Mouse (Mus musculus) embryonic fibroblast, embryonic 13.5 days (primary cell): ENCODE measurements at regions not wholly inside any gene's neighbourhood (a gene's known extent, or its start where the extent isn't known, plus 50 kb on each side); places are given as distances from the start of the nearest gene placed in this dataset.

Source experiments
- CTCF ChIP-seq: IDR thresholded peaks from 2 replicates; pipeline ENCODE4 v1.5.1; 2011; ENCODE audit warnings: mild to moderate bottlenecking, control low read depth, low read length, moderate library complexity, borderline replicate concordance; ENCODE audit not compliant: insufficient read depth
- POLR2A ChIP-seq: IDR thresholded peaks from 2 replicates; pipeline ENCODE4 v1.6.1; 2011; ENCODE audit warnings: low read depth, mild to moderate bottlenecking, control low read depth, low read length, moderate library complexity

GRCm38 (mm10) chr9:101471665-101472064 lies 220.1 kb upstream of the Ppp2r3a start:
- TF ChIP-seq CTCF (no peak), POLR2A (no peak)
